Mouse (Mus musculus): ENCODE measurements around the gene Magi2. TPM values are rescaled to one million over a fixed set of nuclear protein-coding genes. Genes with fewer than 3 reads are reported as not detected.
"Not testable (repeated sequence)": the region's sequence is repeated elsewhere in the genome, so short reads cannot be mapped to it uniquely, and the experiment has no call there.

The Magi2 gene
- polyA plus RNA-seq, 1 experiment from 2014 or later, result 4.1 TPM

DNA sequence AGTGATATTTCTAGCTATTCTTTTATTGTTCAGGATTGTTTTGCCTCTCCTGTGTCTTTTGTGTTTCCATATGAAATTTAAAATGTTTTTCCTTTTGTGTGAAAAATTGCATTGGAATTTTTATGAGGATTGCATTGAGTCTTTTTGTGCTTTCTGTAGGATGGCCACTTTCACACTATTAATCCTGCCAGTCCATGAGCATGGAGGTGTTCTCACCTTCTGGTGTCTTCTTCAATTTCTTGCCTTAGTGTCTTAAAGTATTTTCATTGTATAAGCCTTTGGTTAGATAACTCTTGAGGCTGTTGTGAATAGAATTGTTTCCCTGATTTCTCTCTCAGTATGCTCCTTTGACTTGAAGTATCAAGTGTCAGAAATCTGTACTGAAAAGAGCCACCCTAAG is 1296.9 kb downstream of the Magi2 start:
- H3K4me1 ChIP-seq (replicated peaks), result no peaks in the 10 kb centered on the region
- no peak overlapping the region for H3K4me3 ChIP-seq
- H3K27ac ChIP-seq, result no peak overlapping the region
- no peaks in the 10 kb centered on the region for H3K27me3 ChIP-seq
- no peak overlapping the region for H3K4me2 ChIP-seq
- H3K9me3 ChIP-seq (replicated peaks), result no peaks in the 10 kb centered on the region
- ATAC-seq (replicated peaks; ENCODE audit: insufficient number of reproducible peaks, insufficient read depth, low FRiP score, low read depth), result no peak
- no peak overlapping the region for H3K9ac ChIP-seq
- H3K36me3 ChIP-seq, result no peaks in the 10 kb centered on the region

GRCm38 (mm10) chr5:20526588-20526987 is 1299.8 kb downstream of the Magi2 start:
- H3K27ac ChIP-seq; H3K4me3 ChIP-seq; H3K4me1 ChIP-seq (replicated peaks); H3K9ac ChIP-seq; H3K4me2 ChIP-seq; H3K27me3 ChIP-seq; ATAC-seq (replicated peaks; ENCODE audit: insufficient number of reproducible peaks, insufficient read depth, low FRiP score, low read depth); H3K36me3 ChIP-seq; H3K9me3 ChIP-seq (replicated peaks): not testable (repeated sequence)
- 64% methylated on average over 2 of the region's 4 CpGs for WGBS

- H3K4me3 ChIP-seq, result no peak overlapping the region
- H3K9ac ChIP-seq, result no peak overlapping the region
- no peaks in the 10 kb centered on the region for H3K9me3 ChIP-seq (replicated peaks)
- H3K36me3 ChIP-seq, result no peaks in the 10 kb centered on the region
- no peak overlapping the region for H3K4me2 ChIP-seq
- H3K27ac ChIP-seq, result no peak overlapping the region
- no peaks in the 10 kb centered on the region for H3K4me1 ChIP-seq (replicated peaks)
- no peak for ATAC-seq (replicated peaks; ENCODE audit: insufficient number of reproducible peaks, insufficient read depth, low FRiP score, low read depth)
- H3K27me3 ChIP-seq, result no peaks in the 10 kb centered on the region
- 71% methylated on average over 3 of the region's 3 CpGs for WGBS
Observed at GRCm38 (mm10) chr5:20536544-20536943, 1309.7 kb downstream of the Magi2 start.

- H3K27ac ChIP-seq, result no peak overlapping the region
- H3K9ac ChIP-seq, result no peak overlapping the region
- H3K4me1 ChIP-seq (replicated peaks), result no peaks in the 10 kb centered on the region
- 65% methylated on average over 8 of the region's 8 CpGs for WGBS
- no peak overlapping the region for H3K4me2 ChIP-seq
- no peaks in the 10 kb centered on the region for H3K27me3 ChIP-seq
- no peaks in the 10 kb centered on the region for H3K9me3 ChIP-seq (replicated peaks)
- H3K4me3 ChIP-seq, result no peak overlapping the region
- ATAC-seq (replicated peaks; ENCODE audit: insufficient number of reproducible peaks, insufficient read depth, low FRiP score, low read depth), result no peak
- no peaks in the 10 kb centered on the region for H3K36me3 ChIP-seq
Observed at GRCm38 (mm10) chr5:20537369-20538022, 1310.7 kb downstream of the Magi2 start.

DNA sequence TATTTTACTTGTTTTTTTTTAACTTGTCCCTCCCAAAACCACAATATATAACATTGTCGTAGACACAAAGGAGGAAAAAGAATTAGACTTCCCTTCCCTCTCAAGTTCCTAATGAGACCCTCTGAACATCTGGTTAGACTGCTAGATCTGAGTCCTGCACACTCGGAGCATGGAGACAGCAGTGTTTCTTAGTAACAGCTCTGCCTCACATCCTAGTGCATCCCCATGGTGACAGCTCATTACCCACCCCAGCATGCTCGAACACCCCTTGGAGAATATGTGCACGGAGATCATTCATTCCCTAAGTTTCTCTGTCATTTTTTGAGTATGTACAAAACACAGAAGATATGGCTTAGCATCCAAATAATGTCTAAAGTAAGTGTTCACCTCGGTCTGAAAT is 1317.5 kb downstream of the Magi2 start:
- Histone ChIP-seq H3K36me3 (no peaks in the 10 kb centered on the region), H3K4me1 (replicated peaks) (no peaks in the 10 kb centered on the region), H3K4me2 (no peak overlapping the region), H3K27ac (no peak overlapping the region), H3K4me3 (no peak overlapping the region), H3K27me3 (no peaks in the 10 kb centered on the region), H3K9ac (no peak overlapping the region), H3K9me3 (replicated peaks) (no peaks in the 10 kb centered on the region)
- ATAC-seq (replicated peaks; ENCODE audit: insufficient number of reproducible peaks, insufficient read depth, low FRiP score, low read depth), result no peak
- WGBS, result 70% methylated on average over 5 of the region's 5 CpGs

GRCm38 (mm10) chr5:20559378-20559777 is 1332.5 kb downstream of the Magi2 start:
- no peak overlapping the region for H3K4me2 ChIP-seq
- no peaks in the 10 kb centered on the region for H3K36me3 ChIP-seq
- no peak overlapping the region for H3K9ac ChIP-seq
- no peak overlapping the region for H3K4me3 ChIP-seq
- WGBS, result 73% methylated on average over 2 of the region's 2 CpGs
- no peaks in the 10 kb centered on the region for H3K27me3 ChIP-seq
- H3K27ac ChIP-seq, result no peak overlapping the region
- no peaks in the 10 kb centered on the region for H3K4me1 ChIP-seq (replicated peaks)
- ATAC-seq (replicated peaks; ENCODE audit: insufficient number of reproducible peaks, insufficient read depth, low FRiP score, low read depth), result no peak
- no peaks in the 10 kb centered on the region for H3K9me3 ChIP-seq (replicated peaks)

DNA sequence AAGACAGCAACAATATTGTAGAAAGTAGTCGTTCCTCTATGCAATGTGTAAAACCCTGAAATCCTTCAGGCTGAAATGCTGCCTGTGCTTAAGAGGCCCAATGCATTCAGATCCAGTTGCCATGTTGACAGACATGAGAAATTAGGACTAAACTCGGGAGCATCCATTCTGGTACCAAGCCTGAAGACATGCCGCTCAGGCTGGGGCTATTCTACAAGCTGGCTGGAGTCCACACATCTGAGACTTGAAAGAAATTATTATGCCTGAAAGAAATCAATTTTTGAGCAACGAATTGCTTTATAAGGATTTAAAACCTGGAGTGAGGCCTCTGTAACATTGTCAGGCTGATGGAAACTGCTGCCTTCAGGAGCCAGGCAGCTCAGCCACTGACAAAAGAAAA is 1333.0 kb downstream of the Magi2 start:
- no peak for ATAC-seq (replicated peaks; ENCODE audit: insufficient number of reproducible peaks, insufficient read depth, low FRiP score, low read depth)
- H3K9ac ChIP-seq, result no peak overlapping the region
- H3K27me3 ChIP-seq, result no peaks in the 10 kb centered on the region
- H3K4me1 ChIP-seq (replicated peaks), result no peaks in the 10 kb centered on the region
- no peaks in the 10 kb centered on the region for H3K9me3 ChIP-seq (replicated peaks)
- H3K27ac ChIP-seq, result no peak overlapping the region
- no peak overlapping the region for H3K4me3 ChIP-seq
- no peak overlapping the region for H3K4me2 ChIP-seq
- H3K36me3 ChIP-seq, result no peaks in the 10 kb centered on the region
- WGBS, result 75% methylated on average over 4 of the region's 4 CpGs

DNA sequence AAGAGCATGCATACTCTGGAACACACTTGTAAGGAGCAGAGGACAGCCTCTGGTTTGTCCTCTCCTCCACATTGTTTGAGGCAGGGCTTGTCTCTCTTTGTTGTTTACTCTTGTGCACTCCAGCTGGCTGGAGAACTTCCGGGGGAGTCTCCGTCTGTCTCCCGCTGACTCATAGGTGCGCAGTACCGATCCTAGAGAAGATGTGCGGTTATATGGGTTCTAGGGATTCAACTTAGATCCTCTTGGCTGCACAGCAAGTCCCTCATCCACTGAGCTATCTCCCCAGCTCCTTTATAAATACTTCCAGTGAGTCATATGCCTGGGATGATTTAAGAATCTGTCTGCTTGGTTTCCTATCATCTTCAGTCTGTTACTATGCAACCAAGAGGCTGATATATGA is 1341.6 kb downstream of the Magi2 start:
- ATAC-seq (replicated peaks; ENCODE audit: insufficient number of reproducible peaks, insufficient read depth, low FRiP score, low read depth), result no peak
- no peak overlapping the region for H3K4me2 ChIP-seq

DNA sequence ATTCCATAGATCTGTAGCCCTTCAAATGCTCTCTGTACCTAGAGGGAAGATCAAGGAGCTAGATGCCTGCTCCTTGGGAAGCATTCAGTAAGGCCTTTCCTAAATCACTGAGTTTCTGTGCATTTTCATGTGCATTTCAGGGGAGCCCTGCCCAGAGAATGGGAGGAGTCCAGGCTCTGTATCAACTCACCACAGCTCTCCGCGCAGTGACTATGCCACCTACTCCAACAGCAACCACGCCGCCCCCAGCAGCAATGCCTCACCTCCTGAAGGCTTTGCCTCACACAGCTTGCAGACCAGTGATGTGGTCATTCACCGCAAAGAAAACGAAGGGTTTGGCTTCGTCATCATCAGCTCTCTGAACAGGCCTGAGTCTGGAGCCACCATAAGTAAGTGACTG is 1342.1 kb downstream of the Magi2 start:
- no peak overlapping the region for H3K9ac ChIP-seq
- ATAC-seq (replicated peaks; ENCODE audit: insufficient number of reproducible peaks, insufficient read depth, low FRiP score, low read depth), result no peak
- WGBS, result 89% methylated on average over 7 of the region's 7 CpGs
- no peaks in the 10 kb centered on the region for H3K36me3 ChIP-seq
- no peaks in the 10 kb centered on the region for H3K9me3 ChIP-seq (replicated peaks)
- H3K4me2 ChIP-seq, result no peak overlapping the region
- H3K27me3 ChIP-seq, result no peaks in the 10 kb centered on the region
- H3K27ac ChIP-seq, result no peak overlapping the region
- no peaks in the 10 kb centered on the region for H3K4me1 ChIP-seq (replicated peaks)
- H3K4me3 ChIP-seq, result no peak overlapping the region

More for the DNA sequence above, 1341.6 kb downstream of the Magi2 start:
- no peak overlapping the region for H3K4me3 ChIP-seq
- no peaks in the 10 kb centered on the region for H3K9me3 ChIP-seq (replicated peaks)
- no peaks in the 10 kb centered on the region for H3K4me1 ChIP-seq (replicated peaks)
- H3K27me3 ChIP-seq, result no peaks in the 10 kb centered on the region
- H3K36me3 ChIP-seq, result no peaks in the 10 kb centered on the region
- H3K9ac ChIP-seq, result no peak overlapping the region
- no peak overlapping the region for H3K27ac ChIP-seq
- WGBS, result 70% methylated on average over 6 of the region's 6 CpGs

GRCm38 (mm10) chr5:20574816-20575215 is 1348.0 kb downstream of the Magi2 start:
- 48% methylated on average over 2 of the region's 2 CpGs for WGBS
- H3K4me1 ChIP-seq (replicated peaks), result no peaks in the 10 kb centered on the region
- ATAC-seq (replicated peaks; ENCODE audit: insufficient number of reproducible peaks, insufficient read depth, low FRiP score, low read depth), result no peak

DNA sequence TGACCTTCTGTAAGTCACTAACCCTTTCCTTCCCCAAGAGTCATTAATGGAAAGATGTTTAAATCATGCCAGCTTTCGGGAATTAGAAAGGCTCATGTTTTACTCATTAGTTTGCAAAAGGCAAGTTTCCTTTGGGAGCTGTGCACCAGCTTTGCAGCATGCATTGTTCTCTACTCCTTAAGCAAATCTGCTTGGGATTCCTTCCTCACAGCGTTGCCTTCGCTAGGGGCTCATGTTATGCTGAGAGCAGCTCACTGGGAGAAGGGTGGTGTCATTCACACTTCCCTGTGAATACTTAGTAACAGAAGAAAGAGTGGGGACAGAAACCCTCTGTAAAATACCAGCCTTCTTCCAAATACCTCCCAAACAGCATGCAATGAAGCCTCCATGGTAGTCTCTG is 1349.0 kb downstream of the Magi2 start:
- no peak overlapping the region for H3K4me2 ChIP-seq
- H3K36me3 ChIP-seq, result no peaks in the 10 kb centered on the region
- 38% methylated on average over 3 of the region's 3 CpGs for WGBS
- H3K27ac ChIP-seq, result no peak overlapping the region
- no peaks in the 10 kb centered on the region for H3K4me1 ChIP-seq (replicated peaks)
- no peak for ATAC-seq (replicated peaks; ENCODE audit: insufficient number of reproducible peaks, insufficient read depth, low FRiP score, low read depth)
- H3K4me3 ChIP-seq, result no peak overlapping the region
- no peak overlapping the region for H3K9ac ChIP-seq
- H3K27me3 ChIP-seq, result no peaks in the 10 kb centered on the region
- no peaks in the 10 kb centered on the region for H3K9me3 ChIP-seq (replicated peaks)

More at GRCm38 (mm10) chr5:20574816-20575215, 1348.0 kb downstream of the Magi2 start:
- Histone ChIP-seq H3K27me3 (no peaks in the 10 kb centered on the region), H3K27ac (no peak overlapping the region), H3K9ac (no peak overlapping the region), H3K4me2 (no peak overlapping the region), H3K9me3 (replicated peaks) (no peaks in the 10 kb centered on the region), H3K4me3 (no peak overlapping the region), H3K36me3 (no peaks in the 10 kb centered on the region)

GRCm38 (mm10) chr5:20576266-20576665 is 1349.4 kb downstream of the Magi2 start:
- Histone ChIP-seq H3K4me1 (replicated peaks) (no peaks in the 10 kb centered on the region), H3K36me3 (no peaks in the 10 kb centered on the region), H3K27me3 (no peaks in the 10 kb centered on the region), H3K27ac (no peak overlapping the region), H3K9me3 (replicated peaks) (no peaks in the 10 kb centered on the region), H3K4me2 (no peak overlapping the region), H3K4me3 (no peak overlapping the region), H3K9ac (no peak overlapping the region)
- ATAC-seq (replicated peaks; ENCODE audit: insufficient number of reproducible peaks, insufficient read depth, low FRiP score, low read depth), result no peak

Measured in heart, embryonic 15.5 days (tissue).